Mouse (Mus musculus) kidney, embryonic 14.5 days (tissue): Measurements from ENCODE around the gene Miga1. TPM values are rescaled to one million over a fixed set of nuclear protein-coding genes. Genes with fewer than 3 reads are reported as not detected.

Source experiments
- ATAC-seq: fragments of 200-750 bp; cut with Nextera tagmentation; 2 replicates; pipeline ENCODE4 v1.8.0; 2017; ENCODE audit warnings: moderate number of reproducible peaks, mild to moderate bottlenecking, moderate TSS enrichment, moderate library complexity; ENCODE audit not compliant: low FRiP score, low TSS enrichment
- H3K27ac ChIP-seq: fragments of 300-500 bp; sonication (generic); 2 replicates; pipeline ENCODE4 v1.5.1; 2014; ENCODE audit warnings: low read depth, mild to moderate bottlenecking, low read length, moderate library complexity, mixed read lengths
- H3K27me3 ChIP-seq: fragments of 300-500 bp; sonication (generic); 2 replicates; pipeline ENCODE4 v1.6.1; 2014; ENCODE audit warnings: mild to moderate bottlenecking, low read length; ENCODE audit not compliant: control insufficient read depth, insufficient read depth
- H3K36me3 ChIP-seq: fragments of 300-500 bp; sonication (generic); 2 replicates; pipeline ENCODE4 v1.6.1; 2014; ENCODE audit warnings: low read length, mixed read lengths; ENCODE audit not compliant: control insufficient read depth, insufficient read depth
- H3K4me1 ChIP-seq: fragments of 300-500 bp; sonication (generic); 2 replicates; pipeline ENCODE4 v1.6.1; 2014; ENCODE audit warnings: low read length, mixed read lengths; ENCODE audit not compliant: control insufficient read depth, insufficient read depth
- H3K4me2 ChIP-seq: fragments of 300-500 bp; sonication (generic); replicated peaks from 2 replicates; pipeline ENCODE4 v1.6.1; 2014; ENCODE audit warnings: low read depth, mild to moderate bottlenecking, low read length
- H3K4me3 ChIP-seq: fragments of 300-500 bp; sonication (generic); 2 replicates; pipeline ENCODE4 v1.5.1; 2014; ENCODE audit warnings: mild to moderate bottlenecking, low read length
- H3K9ac ChIP-seq: fragments of 300-500 bp; sonication (generic); 2 replicates; pipeline ENCODE4 v1.6.1; 2014; ENCODE audit warnings: low read depth, mild to moderate bottlenecking, low read length, moderate library complexity
- H3K9me3 ChIP-seq: fragments of 300-500 bp; sonication (generic); 2 replicates; pipeline ENCODE4 v1.6.1; 2016; ENCODE audit warnings: low read length; ENCODE audit not compliant: control insufficient read depth
- WGBS: fragments of 180-500 bp; shearing (Covaris S2); extraction: QIAGEN DNeasy Blood & Tissue Kit; methylation state at CpG from one replicate; pipeline ENCODE4 v1.1.7; 2014; 5-methylcytosine and 5-hydroxymethylcytosine counted together
- polyA plus RNA-seq: library from polyadenylated mRNA; unstranded; fragments of >200 nt; fragmentation: Nextera tagmentation; extraction: Ambion mirVana; gene quantifications from 2 replicates; pipeline ENCODE4 v1.2.1, GENCODE M21; 2014

Miga1 gene
- polyA plus RNA-seq, 1 experiment from 2014 or later = 23.7 TPM

- ATAC-seq = no peak
- Histone ChIP-seq H3K36me3 (peaks cover 15% of the 10 kb centered on the region; the same call in 1 of the 2 replicates), H3K4me3 (no peak overlapping the region), H3K4me1 (no peaks in the 10 kb centered on the region), H3K27ac (no peak overlapping the region), H3K9me3 (no peaks in the 10 kb centered on the region), H3K9ac (no peak overlapping the region), H3K27me3 (no peaks in the 10 kb centered on the region), H3K4me2 (no peak overlapping the region)
- WGBS = 66% methylated on average over 3 of the region's 3 CpGs
Measured at GRCm38 (mm10) chr3:152294400-152294799, 45.8 kb downstream of the Miga1 start.

DNA sequence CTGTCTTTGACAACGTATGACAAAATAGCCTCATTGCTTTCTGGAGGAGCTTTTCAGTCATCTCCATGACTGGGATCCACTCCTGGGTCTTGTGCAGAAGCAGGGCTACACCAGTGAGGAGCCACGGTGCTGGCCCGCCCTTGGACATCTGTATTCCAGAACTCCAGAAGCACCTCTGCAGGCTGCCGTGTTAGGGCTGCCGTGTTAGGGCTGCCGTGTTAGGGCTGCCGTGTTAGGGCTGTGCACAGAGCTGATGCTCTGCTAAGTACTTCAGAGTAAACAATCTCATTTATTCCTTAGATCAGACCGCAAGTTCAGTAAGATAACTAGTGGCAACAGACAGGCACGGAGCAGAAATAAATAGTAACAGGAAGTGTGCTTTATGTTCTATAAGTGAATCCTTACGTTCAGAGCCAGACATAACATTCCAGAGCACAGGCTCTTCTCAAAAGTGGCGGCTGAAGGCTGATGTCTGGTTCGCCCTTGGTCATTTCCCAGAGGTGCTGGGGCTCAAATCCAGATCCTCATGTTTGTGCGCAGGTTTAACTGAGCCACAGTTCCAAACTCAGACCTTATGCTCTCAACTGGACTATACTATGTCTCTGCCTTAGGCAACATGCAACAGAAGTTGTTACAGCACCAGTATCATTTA is 46.6 kb downstream of the Miga1 start:
- WGBS = 85% methylated on average over 13 of the region's 13 CpGs
- no peak overlapping the region for H3K4me2 ChIP-seq
- H3K27me3 ChIP-seq = no peaks in the 10 kb centered on the region
- H3K27ac ChIP-seq = no peak overlapping the region
- H3K9ac ChIP-seq = no peak overlapping the region
- H3K36me3 ChIP-seq = peaks cover 18% of the 10 kb centered on the region; the same call in 1 of the 2 replicates
- H3K4me3 ChIP-seq = no peak overlapping the region
- H3K4me1 ChIP-seq = no peaks in the 10 kb centered on the region
- no peak for ATAC-seq
- H3K9me3 ChIP-seq = no peaks in the 10 kb centered on the region

DNA sequence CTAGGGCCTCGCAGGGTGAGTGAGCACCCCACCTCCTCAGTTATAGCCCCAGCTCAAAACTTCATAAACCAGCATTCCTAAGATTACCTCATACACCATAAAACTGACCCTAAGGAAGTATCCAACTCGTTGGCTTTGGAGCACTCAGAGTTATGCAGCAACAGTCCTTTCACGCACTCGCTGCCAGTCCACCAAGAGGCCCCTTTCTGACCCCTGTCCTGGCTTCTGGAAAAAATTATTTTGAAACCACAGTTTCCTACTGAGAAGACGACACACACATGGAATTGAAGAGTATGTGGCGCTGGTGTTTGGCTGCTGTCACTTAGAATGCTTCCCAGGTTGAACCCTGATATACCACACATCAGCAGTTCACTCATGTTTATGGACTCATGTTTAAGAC is 48.3 kb downstream of the Miga1 start:
- no peak overlapping the region for H3K4me2 ChIP-seq
- ATAC-seq = no peak
- no peak overlapping the region for H3K4me3 ChIP-seq
- H3K9ac ChIP-seq = no peak overlapping the region
- no peaks in the 10 kb centered on the region for H3K27me3 ChIP-seq
- 75% methylated on average over 6 of the region's 6 CpGs for WGBS
- H3K4me1 ChIP-seq = no peaks in the 10 kb centered on the region
- H3K36me3 ChIP-seq = peaks cover 25% of the 10 kb centered on the region; the same call in 1 of the 2 replicates
- H3K9me3 ChIP-seq = no peaks in the 10 kb centered on the region
- H3K27ac ChIP-seq = no peak overlapping the region

GRCm38 (mm10) chr3:152290175-152290798 is 49.9 kb downstream of the Miga1 start:
- H3K36me3 ChIP-seq = peaks cover 26% of the 10 kb centered on the region; the same call in 1 of the 2 replicates
- H3K9me3 ChIP-seq = no peaks in the 10 kb centered on the region
- no peaks in the 10 kb centered on the region for H3K4me1 ChIP-seq
- H3K27ac ChIP-seq = no peak overlapping the region
- no peak overlapping the region for H3K4me3 ChIP-seq
- H3K9ac ChIP-seq = no peak overlapping the region
- no peak for ATAC-seq
- H3K4me2 ChIP-seq = no peak overlapping the region
- no peaks in the 10 kb centered on the region for H3K27me3 ChIP-seq
- 90% methylated on average over 17 of the region's 17 CpGs for WGBS

- H3K9me3 ChIP-seq = no peaks in the 10 kb centered on the region
- H3K27me3 ChIP-seq = no peaks in the 10 kb centered on the region
- ATAC-seq = no peak
- no peak overlapping the region for H3K4me2 ChIP-seq
- 89% methylated on average over 4 of the region's 4 CpGs for WGBS
- peaks cover 21% of the 10 kb centered on the region; the same call in 1 of the 2 replicates for H3K36me3 ChIP-seq
- no peak overlapping the region for H3K27ac ChIP-seq
- no peak overlapping the region for H3K4me3 ChIP-seq
- no peak overlapping the region for H3K9ac ChIP-seq
- no peaks in the 10 kb centered on the region for H3K4me1 ChIP-seq
Measured at GRCm38 (mm10) chr3:152288740-152289139, 51.5 kb downstream of the Miga1 start.

DNA sequence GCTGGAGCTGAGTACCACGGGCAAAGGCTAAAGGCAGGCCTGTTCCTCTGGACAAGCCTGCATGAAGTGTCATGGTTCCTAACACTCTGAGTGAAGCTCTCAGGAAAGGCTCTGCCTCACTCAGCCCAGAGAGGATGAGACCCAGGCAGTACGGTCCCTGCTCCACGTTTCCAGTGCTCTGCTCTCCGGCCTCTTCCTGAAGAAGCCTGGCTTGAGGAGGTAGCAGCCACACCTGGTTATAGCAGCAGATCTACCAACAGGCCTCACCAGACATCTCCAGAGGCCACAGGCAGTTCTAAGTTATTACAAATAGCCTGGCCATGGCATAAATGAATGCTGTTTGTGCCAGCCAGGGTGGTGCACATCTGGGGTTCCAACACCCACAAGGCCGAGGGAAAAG is 51.9 kb downstream of the Miga1 start:
- Histone ChIP-seq H3K4me2 (no peak overlapping the region), H3K4me1 (no peaks in the 10 kb centered on the region), H3K9me3 (no peaks in the 10 kb centered on the region), H3K9ac (no peak overlapping the region), H3K4me3 (no peak overlapping the region), H3K27ac (no peak overlapping the region), H3K27me3 (no peaks in the 10 kb centered on the region), H3K36me3 (peaks cover 25% of the 10 kb centered on the region; the same call in 1 of the 2 replicates)
- ATAC-seq = no peak
- WGBS = 89% methylated on average over 5 of the region's 5 CpGs

DNA sequence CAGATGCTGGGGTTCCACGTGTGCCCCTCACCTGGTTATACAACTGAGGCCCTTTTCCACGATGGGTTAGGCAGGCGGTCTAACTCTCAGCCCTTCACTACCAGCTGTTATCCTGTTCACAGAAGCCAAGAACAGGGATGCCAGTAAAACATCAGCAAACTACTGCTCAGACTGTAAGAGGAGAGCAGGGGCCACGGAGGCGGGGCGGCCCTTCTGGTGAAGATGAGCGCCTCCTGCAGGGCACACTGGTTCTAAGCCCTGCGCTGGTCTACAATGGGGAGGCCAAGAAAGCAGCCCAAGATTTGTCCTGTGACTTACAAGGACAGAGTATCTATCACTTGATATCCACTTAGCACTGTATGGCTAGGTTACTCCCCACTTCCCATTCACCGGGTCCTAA is 52.4 kb downstream of the Miga1 start:
- no peak overlapping the region for H3K4me3 ChIP-seq
- no peak for ATAC-seq
- no peak overlapping the region for H3K27ac ChIP-seq
- WGBS = 87% methylated on average over 9 of the region's 9 CpGs
- H3K36me3 ChIP-seq = peaks cover 26% of the 10 kb centered on the region; the same call in 1 of the 2 replicates
- H3K4me2 ChIP-seq = no peak overlapping the region
- H3K9me3 ChIP-seq = no peaks in the 10 kb centered on the region
- H3K9ac ChIP-seq = no peak overlapping the region
- no peaks in the 10 kb centered on the region for H3K27me3 ChIP-seq
- H3K4me1 ChIP-seq = no peaks in the 10 kb centered on the region

DNA sequence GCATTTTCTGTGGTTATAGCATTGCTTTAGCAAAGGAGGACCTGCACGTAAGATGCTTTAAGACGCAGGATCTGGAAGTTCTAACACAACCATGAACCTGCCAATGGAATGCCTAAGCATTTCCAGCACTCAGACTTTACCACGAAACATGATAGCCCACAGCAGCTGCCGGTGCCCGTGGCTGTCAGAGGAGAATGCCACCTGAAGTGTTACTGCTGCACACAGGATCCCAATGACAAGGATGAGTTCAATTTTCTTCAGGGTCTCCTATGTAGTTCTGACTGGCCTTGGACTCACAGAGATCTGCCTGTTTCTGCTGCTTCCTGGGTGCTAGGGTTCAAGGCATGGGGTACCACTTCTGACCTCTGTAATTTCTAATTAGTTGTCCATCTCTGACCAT is 55.4 kb downstream of the Miga1 start:
- no peaks in the 10 kb centered on the region for H3K4me1 ChIP-seq
- no peak overlapping the region for H3K4me2 ChIP-seq
- no peaks in the 10 kb centered on the region for H3K27me3 ChIP-seq
- no peak overlapping the region for H3K27ac ChIP-seq
- ATAC-seq = no peak
- 76% methylated on average over 5 of the region's 5 CpGs for WGBS
- no peak overlapping the region for H3K9ac ChIP-seq
- peaks cover 27% of the 10 kb centered on the region; the same call in 1 of the 2 replicates for H3K36me3 ChIP-seq
- H3K4me3 ChIP-seq = no peak overlapping the region
- no peaks in the 10 kb centered on the region for H3K9me3 ChIP-seq

GRCm38 (mm10) chr3:152284306-152284705 is 55.9 kb downstream of the Miga1 start:
- Histone ChIP-seq H3K9ac (no peak overlapping the region), H3K27me3 (no peaks in the 10 kb centered on the region), H3K4me1 (no peaks in the 10 kb centered on the region), H3K9me3 (no peaks in the 10 kb centered on the region), H3K27ac (no peak overlapping the region), H3K36me3 (peaks cover 27% of the 10 kb centered on the region; the same call in 1 of the 2 replicates), H3K4me2 (no peak overlapping the region), H3K4me3 (no peak overlapping the region)
- ATAC-seq = no peak
- 100% methylated on average over 1 of the region's 1 CpGs for WGBS
